Mouse (Mus musculus): ENCODE measurements around the gene Polq. TPM values are rescaled to one million over a fixed set of nuclear protein-coding genes. Genes with fewer than 3 reads are reported as not detected.

The Polq gene
- polyA plus RNA-seq, 1 experiment from 2014 or later: 9.6 TPM

Other genes with a start within 250 kb of the Polq start
- gene Slc15a2, start 226.8 kb upstream of the Polq start, polyA plus RNA-seq (2016; fragmentation: Nextera tagmentation; extraction: Ambion mirVana): 1.7 and 1.8 TPM in 2 replicates
- 52.4 and 66.8 TPM in 2 replicates for gene Iqcb1, start 183.4 kb upstream of the Polq start, polyA plus RNA-seq (2016; fragmentation: Nextera tagmentation; extraction: Ambion mirVana)
- gene Eaf2, start 136.8 kb upstream of the Polq start, polyA plus RNA-seq (2016; fragmentation: Nextera tagmentation; extraction: Ambion mirVana): 1.2 and 1.3 TPM in 2 replicates
- 64.0 and 81.2 TPM in 2 replicates for gene Golgb1, start 136.6 kb upstream of the Polq start, polyA plus RNA-seq (2016; fragmentation: Nextera tagmentation; extraction: Ambion mirVana)
- gene Hcls1, start 76.8 kb upstream of the Polq start, polyA plus RNA-seq (2016; fragmentation: Nextera tagmentation; extraction: Ambion mirVana): 2.7 and 2.8 TPM in 2 replicates
- gene Fbxo40, start 21.3 kb upstream of the Polq start, polyA plus RNA-seq (2016; fragmentation: Nextera tagmentation; extraction: Ambion mirVana): 0.15 TPM in 1 of 2 replicates, not detected in the other